Mouse (Mus musculus) right cerebral cortex, postnatal 10 days (tissue): ENCODE results near the gene Cep170b.

Source experiments
- DNase-seq, 2 experiments: peaks; one replicate each; pipeline ENCODE4 v3.0.0; 2021; ENCODE audit warnings: low spot score in 2 of 2

Gene Cep170b

DNA sequence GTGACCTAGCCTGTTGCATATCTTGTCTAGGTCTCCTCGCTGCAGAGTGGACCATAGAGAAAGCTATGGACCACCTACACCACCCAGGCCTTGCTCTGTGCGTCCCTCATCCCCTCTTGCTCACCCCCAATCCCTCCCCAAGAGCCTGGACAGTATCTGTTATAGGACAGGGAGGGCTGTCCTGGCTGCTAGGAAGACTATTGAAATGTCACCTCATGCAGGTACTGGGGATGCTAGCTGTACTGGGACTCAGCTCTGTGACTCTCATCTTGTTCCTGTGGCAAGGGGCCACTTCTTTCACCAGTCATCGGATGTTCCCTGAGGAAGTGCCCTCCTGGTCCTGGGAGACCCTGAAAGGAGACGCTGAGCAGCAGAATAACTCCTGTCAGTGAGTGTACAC is 42.9 kb downstream of the Cep170b start:
- DNase-seq = no peak

DNA sequence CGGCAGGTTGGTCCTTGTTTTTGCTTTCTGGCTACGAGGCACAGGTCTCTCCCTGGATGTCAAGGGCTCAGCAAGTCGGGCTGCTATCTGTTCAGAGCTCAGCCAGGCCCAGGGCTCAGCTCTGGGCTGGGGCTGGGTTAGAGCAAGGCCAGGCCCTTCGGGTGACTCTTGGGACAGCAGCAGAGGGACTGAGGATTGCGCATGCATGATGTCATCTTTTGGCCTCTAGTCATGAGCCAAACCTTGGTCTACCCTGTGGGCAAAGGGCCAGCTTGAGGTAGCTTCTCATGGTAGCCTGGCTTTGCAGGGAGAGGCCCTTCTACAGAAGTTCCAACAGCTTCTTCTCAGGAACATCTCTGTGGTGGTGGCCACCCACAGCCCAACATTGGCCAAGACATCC is 43.9 kb downstream of the Cep170b start:
- DNase-seq = peak in 1 of 2 experiments; percentile 19

DNA sequence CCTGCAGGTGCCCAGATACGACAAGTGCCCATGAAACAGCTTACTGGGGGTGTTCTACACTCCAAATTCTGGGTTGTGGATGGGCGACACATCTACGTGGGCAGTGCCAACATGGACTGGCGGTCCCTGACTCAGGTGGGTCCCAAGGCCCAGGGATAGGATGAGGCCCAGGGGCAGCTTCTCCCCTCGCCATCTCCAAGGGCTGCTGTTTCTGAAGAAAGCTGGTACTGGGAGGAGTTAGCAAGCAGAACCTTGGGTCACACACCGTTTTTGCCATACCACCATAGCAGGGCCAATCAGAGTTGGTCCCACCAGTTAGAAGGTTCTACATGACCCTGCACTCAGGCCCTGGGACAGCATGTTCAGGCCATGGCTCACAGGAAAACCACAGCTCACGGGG is 44.7 kb downstream of the Cep170b start:
- no peak for DNase-seq

DNA sequence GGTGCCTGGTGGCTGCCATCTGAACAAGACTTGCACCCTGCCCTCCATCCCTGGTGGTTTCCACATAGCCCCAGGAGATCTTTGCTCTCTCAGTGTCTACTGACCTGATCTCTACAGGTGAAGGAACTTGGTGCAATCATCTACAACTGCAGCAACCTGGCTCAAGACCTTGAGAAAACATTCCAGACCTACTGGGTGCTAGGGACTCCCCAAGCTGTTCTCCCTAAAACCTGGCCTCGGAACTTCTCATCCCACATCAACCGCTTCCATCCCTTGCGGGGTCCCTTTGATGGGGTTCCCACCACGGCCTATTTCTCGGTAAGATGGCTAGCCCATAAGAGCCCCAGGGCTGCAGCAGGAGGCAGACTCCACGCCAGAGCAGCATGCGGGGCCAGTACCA is 46.3 kb downstream of the Cep170b start:
- DNase-seq = no peak

DNA sequence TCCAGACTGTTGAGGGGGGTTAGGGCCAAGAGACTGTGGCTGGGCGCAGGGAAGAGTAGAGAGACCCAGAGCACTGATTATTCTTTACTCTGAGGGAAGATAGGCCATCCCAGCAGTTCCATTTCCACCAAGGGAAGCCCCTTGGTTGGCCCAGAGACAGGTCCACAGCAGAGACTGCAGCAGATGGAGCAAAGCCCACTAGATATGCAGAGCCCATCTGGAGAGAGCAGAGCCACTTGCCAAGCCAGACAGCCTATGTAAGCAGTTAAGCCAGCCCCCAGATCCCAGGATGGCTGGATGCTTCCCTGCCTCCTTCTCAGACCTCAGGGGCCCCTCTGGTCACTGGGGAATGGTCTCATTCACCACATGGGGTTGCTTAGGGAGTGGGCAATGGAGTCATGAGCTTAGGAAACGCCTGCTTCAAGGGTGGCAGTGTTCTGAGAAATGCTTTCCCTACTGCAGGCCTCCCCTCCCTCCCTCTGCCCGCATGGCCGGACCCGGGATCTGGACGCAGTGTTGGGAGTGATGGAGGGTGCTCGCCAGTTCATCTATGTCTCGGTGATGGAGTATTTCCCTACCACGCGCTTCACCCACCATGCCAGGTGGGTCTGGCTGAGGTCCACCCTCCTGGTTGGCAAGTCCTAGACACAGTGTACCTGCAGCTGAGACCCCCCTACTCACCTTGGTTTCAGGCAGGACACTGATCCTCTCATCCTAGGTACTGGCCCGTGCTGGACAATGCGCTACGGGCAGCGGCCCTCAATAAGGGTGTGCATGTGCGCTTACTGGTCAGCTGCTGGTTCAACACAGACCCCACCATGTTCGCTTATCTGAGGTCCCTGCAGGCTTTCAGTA is 47.0 kb downstream of the Cep170b start:
- DNase-seq = peak; percentile 63 to 72

DNA sequence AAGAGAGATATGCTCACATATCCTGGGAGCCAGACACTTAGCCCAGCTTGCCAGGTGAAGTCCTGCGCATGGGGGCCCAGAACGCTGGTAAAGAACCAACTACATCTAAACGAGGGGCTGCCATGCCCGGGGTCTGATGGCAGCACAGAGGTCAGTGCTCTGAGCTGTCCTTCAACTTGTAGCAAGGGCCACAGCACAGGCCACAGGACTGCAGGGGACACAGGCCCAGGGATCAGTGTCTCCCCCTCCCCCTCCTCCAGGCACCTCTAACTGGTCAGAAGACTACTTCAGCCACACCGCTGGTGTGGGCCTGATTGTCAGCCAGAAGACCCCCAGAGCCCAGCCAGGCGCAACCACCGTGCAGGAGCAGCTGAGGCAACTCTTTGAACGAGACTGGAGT is 47.9 kb downstream of the Cep170b start:
- DNase-seq = peak in 1 of 2 experiments; percentile 18

DNA sequence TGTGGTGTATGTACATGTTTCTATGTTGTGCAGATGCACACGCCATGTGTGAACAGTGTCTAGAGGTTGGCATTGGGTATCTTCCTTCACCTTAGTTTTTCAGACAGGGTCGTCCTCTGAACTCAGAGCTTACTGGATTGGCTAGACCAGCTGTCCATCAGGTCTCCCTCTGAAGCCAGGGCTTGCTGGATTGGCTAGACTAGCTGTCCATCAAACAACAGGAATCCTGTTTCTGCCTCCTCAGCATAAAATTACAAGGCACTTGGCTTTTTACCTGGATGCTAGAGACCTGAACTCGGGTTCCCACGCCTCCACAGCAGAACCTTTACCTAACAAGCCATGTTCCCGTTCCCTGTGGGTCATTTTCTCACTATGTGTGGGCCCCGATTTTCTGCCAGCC is 48.8 kb downstream of the Cep170b start:
- DNase-seq = peak; percentile 46

DNA sequence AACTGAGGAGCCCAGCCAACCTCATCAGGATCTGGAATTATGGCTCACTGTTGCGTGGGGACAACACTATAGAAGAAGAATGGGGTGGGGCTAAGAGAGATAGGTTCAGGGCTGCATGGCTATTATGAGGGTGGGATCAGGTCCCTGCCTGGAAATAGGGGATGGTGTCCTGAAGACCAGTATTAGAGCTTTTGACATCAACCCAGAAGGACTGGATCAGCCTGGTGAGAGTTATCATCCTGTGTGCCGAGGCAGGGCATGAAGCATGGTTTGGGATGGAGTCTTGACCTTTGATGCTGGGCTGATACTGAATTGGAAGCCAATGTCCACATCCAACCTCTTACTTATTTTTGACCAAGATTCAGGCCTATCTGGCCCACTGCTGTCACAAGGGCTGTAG is 49.5 kb downstream of the Cep170b start:
- DNase-seq = no peak

DNA sequence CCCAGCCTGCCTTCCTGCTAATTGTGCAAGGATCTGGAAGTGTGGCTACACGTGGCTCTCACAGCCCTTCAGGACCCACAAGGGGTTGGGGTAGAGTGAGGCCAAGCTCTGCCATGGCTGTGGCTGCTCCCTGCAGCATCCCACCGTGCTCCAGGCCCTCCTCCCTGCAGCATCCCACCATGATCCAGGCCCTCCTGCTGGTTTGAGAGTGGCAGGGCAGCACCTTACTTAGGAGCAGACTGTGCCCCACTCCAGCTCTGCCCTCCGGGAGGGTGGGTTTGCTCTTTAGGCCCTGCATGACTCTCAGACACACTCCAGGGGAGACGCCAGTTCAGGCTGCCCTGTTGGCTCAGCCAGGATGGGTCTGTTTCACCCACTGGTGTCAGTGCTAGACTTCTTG is 50.1 kb downstream of the Cep170b start:
- peak in 1 of 2 experiments; percentile 18 for DNase-seq

DNA sequence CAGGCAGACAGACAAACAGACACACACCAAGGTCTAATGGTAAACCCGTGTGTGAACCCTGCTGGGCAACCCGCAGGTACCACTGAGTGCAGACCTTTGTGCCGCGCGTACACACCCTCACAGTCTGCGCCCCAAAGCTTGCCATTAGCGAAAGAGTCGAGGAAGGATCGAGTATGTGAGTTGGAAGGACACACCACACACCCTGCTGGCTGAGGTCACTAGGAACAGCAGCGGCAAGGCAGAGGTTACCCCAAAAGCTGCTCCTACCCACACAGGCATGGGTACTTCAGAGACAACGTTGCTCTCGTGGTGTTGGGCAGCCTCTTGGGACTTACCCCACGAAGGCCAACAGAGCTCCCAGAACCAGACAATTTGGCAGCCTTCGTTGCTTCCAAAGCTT is 52.1 kb downstream of the Cep170b start:
- DNase-seq = peak in 1 of 2 experiments; percentile 16

DNA sequence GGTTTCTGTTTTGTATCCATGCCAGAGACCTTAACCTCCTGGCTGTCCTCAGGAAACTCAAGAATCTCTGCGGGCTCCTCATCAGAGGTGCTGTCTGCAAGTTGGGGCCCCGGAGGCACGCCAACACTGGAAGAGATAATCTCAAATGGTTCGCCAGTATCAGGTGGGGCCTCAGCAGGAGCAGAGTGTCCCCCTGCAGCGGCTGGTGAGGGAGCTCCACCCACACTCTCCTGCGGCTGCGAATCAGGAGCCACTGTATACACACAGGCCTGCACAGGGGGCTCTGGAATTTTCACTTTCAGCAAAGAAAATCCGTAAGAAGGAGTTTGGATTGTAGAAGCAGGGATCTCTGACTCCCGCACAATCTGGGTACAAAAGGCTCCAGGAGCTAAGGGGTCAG is 53.1 kb downstream of the Cep170b start:
- DNase-seq = no peak

DNA sequence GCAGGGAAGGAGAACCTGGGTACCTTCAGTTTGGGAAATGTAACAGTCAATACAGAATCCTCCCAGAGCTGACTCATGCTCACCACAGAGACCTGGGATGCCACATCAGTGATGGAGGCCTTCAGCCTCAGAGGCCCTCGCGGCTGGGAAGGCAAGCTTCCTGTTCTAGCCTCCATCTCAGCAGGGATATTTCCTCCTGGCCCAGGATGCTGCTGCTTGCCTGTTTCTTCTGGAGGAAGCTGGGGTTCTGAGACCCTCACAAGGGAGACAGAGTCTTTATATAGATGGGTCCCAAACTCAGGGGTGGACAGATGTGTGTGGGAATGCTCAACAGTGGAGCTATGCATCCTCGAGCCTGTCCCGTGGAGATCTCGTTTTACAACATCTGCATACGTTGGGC is 53.8 kb downstream of the Cep170b start:
- DNase-seq = no peak

DNA sequence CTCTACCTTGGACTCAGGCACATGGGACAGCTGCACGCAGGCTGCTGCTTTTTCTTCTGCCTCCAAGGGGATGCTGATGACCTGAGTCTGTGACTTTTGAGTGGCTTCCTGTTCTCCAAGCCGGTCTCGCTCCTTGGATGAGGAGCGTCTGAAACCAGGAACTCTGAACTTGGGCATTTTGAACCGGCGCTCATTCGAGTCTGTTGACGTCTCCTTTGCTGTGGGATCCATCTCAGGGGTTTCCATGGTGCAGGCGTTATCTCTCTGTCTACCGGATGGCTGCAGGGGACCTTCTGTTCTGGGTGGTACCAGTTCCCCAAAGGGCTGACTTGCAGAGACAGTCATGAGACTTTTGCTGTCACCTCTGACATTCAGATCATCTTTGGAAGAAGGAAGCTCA is 54.2 kb downstream of the Cep170b start:
- no peak for DNase-seq

DNA sequence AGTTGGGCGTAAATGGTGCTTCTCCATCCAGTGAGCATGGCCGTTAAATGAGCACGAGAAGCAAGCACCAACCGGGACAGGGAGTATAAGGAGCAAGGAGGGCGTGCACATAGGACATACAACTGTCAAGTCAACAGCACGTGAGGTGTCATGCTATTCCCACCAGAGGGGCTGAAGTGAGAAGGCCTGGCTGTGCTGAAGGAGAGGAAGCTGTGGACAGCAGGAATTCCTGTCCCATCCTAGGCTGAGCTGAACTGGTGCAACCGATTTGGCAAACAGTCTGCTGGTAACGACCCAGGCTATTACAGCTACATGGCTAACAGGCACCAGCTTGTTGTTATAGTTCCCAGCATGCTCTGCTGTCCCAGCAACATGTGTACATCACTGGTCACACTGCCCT is 70.8 kb downstream of the Cep170b start:
- DNase-seq = no peak

DNA sequence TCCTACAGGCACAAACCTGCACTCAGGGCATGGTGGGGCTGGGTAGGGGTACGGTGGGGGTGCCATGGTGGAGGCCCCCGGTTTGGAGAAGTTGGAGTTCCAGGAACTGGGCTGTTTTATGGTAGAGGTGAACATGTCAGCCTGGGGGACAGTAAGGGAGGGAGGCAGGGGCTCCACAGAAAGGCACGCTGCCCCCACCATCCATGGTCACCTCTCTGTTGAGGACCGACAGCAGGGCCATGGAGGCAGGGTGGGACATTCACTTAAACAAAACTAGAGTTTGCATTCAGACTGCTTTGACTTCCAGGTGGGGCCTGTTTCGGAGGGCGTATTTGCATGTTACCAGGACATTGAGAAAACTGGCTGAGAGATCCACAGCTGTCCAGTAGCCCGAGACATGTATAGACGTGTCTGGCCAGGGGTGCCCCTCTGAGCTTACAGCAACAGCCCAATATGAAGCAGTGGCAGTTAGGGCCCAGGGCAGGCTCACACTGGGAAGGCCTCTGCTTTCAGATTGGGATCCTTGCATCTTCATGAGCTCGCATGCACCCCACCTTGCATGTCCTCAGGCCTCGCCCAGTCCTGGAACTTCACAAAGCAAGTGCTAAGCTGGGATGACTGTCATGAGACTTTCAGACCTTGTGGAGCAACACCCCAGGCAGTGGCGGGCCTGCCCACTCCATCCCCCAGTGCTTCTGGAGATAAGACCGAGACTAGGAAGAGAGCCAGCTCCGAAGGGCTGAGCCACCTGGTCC is 73.5 kb downstream of the Cep170b start:
- no peak for DNase-seq

DNA sequence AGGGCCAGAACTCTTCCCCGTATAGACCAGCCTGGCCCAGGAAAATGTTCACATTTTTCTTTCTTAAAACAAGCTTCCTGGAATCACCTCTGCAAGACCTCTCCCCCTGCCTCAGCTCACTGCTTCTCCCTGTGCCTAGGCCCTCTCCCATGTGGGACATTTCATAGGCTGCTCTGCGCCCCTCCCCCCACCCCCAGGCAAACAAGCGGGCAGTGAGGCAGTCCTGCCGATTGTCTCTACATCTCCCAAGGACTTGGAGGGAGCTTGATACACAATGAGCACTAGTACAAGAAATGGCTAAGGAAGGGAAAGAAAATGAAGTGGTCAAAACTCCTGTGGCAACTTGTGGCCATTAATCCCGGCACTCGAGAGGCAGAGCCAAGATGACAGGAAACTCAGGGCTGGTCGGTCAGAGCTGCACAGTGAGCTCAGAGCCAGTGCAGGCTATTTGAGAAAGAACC is 74.1 kb downstream of the Cep170b start:
- DNase-seq = no peak

DNA sequence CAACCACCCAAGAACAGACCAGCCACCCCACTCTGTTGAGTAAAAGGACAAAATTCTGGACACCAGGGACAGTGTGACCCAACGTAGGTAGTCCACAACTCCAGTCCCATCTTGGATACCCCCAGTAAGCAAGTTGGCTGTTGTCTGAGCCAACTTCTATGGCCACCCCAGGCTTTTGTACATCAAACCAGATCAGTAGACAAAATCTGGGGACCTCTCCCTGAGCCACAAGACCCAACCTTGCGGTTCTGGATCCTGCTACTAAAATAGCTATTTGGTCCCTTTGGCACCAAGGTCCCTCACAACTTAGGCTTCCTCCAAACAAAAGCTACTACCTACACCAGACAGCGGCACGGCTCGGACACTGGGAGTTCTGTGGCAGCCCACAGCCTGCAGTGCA is 74.7 kb downstream of the Cep170b start:
- no peak for DNase-seq

DNA sequence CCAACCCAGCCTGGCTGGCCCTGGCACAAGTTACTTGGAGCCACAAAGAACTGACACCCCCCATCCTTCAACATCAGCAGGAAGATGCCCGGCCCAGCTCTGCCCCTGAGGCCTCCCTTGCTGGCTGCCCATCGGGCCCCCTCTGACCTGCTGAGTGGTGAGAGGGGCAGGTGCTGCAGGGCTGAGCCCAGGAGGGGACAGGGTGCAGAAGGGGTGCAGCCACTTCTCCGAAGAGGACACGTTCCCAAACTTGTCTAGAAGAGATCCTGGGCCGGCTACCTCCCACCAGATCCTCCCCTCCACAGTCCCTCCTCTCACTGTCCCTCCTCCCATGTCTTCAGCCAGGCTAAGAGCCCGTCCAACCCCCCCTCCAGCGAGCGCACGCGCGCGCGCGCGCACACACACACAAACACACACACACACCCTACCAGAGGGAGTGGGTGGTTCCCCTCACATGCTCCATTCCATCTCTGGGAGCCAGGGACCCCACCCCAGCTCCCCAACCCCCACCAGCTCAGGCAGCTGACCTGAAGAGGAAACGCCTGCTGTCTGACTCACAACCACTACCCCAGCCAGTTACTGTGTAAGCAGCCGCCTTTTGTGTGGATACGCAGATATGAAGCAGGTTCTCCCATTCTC is 75.3 kb downstream of the Cep170b start:
- DNase-seq = no peak
